Mouse (Mus musculus) mouse trophoblast stem cell (cell line): ENCODE data around the gene Usp20.

Experiments used
- in situ Hi-C, 2 experiments: fragments of 300-500 bp; cut with MseI, MboI; formaldehyde crosslinking; loops; 2 replicates in 1 of 2; 3 replicates in 1 of 2; pipeline ENCODE4 v1.15.1; 2025

Gene Usp20

DNA sequence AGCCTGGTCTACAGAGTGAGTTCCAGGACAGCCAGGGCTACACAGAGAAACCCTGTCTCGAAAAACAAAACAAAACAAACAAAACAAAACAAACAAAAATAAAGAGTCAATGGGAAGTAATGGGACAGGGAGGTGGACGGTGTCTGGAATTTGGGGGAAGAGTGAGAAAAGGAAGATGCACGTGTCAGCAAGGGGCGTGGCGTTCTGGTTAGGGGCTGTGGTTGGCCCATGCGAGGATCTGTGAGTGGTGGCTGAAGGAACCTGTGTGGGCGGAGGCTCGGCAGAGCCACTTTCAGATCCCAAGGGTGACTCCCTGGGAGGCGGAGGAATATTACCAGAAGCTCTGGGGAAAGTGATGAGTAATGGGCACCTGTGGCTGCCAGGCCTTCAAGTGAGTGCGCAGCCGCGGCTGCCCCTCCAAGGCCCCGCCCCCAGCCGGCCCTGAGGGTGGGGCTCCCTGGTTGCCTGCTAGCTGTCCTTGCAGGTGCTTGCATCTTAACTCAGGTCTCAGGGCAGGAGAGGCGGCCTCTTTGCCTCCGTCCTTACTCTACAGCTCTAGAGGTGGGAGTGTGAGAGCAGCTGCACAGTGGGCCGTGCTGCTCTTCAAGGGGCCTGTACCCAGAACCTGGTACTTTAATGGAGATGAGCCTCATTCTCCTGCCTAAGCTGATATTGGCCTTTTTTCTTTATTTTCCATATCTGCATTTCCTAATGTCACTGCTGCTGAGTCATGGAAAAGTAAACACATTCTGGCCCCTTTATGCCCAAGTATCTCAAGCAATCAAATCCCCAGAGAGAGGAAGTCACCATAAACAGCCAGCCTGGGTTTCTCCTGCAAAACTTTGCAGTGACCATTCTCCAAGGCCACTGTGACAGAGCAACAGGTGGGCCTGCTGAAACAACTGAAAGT is 3.3 kb downstream of the Usp20 start:
- in situ Hi-C loops: no loop called here

DNA sequence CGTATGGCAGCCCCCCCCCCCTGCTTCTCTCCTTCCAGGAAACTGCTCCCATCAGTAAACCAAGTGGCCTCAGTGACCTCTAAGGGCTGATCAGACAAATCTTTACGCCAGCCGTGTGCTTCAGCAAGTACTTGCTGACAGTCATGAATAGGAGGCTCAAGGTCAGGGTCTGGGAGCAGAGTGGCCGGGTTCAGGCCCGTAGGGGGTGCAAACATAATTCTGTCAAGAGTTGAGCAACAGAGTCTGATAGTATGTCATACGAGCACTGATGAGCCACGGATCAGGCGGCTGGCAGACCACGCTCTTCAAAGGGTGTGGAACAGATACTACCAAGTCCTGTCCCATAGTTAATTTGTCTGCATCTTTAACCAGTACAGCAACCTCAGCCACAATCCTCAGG is 8.1 kb downstream of the Usp20 start:
- in situ Hi-C loops: no loop called here

DNA sequence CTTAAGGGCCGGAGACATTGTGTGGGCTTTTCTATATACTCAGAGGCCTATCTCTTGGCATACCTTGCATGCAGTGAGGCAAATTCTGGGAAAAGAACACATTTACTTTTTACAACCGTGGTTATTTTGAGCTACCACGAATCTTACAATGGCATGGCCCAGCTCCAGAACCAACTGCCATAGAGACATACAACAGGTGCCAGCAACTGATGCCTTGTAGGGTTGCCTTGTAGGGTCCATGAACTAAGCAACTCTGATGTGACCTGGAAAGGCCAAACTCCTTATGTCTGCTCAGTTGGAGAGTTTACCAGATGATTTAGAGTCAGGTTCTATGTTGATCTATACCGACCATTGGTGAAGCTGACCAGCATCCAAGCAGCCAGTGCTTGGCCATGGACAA is 12.8 kb downstream of the Usp20 start:
- in situ Hi-C loops: no loop called here

DNA sequence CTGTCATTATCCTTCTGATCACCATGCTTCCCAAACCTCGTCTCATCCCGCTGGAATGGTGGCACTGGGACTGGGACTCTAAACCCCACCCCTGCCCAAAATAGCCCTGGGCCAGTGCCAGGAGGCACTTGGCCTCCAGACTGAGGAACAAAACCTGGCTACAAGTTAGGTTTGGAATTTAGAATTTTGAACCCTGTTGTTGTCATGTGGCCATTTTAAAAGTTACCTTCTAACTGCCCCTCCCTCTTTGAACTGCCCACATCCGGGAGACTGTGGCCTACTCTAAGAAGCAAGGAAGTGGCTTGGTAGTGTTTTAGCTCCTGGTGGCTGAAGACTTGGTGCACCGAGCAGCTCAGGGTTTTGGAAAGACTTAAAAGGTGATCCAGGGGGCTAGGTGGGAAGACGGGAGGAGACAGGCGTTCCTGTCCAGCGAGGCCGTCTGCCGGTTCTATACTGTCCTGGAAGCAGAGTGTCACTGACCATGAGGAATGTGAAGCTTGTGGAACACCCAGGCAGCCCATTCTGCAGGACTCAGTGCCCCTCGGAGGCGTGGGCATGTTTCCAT is 13.4 kb downstream of the Usp20 start:
- in situ Hi-C loops: no loop called here

DNA sequence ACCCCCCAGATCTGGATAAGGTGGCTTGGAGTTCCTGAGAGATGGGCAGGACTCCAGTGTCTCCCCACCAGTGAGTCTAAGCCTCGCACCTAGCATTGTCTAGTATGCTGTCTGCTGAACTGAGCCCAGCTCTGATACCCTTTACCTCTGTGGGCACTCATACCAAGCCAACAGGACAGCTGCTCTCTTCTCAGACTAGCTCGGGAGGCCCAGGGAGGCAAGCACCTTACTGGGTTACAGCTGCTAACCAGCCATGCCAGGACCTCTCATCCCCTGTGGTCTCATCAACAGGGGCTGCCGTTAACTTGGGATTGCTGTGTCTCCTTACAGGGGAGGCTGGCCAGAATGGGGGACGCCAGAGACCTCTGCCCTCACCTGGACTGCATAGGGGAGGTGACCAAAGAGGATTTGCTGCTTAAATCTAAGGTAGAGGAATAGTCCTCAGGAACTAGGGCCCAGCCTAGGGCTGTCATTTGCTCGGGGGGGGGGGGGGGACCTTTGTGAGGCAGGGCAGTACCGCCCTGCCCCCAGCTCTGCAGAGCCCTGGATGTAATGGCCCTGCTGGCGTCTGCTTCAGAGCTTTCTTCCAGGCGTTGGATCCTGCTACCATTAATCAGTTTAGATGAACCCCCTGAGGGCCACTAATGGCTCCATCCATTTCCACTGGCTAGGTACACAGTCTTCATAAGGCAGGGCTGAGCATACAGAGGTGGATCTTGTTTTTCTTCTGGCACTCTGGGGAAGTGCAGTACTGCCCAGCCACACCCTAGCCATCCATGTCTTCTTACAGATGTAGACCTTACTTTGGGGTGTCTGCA is 16.6 kb downstream of the Usp20 start:
- in situ Hi-C loops: no loop called here

DNA sequence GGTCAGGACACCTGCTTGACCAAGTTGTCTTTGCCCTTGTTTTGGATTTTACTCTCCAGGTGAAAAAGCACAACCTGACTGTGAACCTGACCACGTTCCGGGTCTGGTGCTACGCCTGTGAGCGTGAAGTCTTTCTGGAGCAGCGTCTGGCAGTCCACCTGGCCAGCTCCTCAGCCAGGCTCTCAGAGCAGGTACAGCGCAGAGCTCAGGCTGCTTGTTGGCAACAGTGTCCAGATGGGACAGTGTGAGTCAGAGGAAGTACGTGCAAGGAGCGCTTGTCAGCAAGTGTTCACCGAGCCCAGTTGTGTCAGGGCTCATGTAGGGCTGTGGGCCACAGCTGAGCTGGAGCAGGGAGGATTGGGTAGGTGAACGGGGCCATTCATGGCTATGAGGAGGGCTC is 20.8 kb downstream of the Usp20 start:
- in situ Hi-C loops: no loop called here

DNA sequence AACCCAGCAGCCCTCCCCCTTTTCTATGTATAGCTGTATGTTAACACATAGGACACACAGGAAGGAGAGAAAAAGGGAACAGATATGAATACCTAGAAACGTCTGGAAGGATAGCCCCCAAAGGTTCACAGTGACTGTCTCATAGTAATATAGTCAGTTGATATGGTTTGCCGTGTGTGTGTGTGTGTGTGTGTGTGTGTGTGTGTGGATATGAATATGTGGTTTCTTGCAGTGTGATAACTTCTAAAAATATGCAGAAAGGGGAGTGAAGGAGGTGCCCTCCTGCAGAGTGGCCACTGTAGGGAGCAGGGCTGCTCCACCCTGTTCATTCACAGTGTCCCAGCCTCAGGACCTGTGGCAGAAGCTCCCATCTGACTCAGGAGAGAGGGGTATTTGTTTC is 23.4 kb downstream of the Usp20 start:
- in situ Hi-C loops: no loop called here

DNA sequence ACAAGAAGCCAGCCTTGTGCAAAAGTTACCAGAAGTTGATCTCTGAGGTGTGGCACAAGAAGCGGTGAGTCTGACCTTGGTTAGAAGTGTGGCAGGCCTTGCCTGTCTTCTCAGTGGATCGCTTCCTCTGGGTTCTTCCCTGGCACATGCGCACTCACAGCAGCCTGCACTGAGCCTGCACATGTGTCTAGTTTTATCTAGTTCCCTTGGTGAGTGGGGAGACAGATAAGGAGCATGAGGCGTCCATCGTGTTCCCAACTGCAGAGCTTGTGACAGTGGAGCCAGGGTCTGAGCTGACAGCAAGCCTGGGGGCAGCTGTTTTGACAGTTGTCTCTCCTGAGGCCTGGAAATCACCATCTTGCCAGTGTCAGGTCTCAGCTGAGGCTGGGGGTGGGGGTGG is 24.4 kb downstream of the Usp20 start:
- in situ Hi-C loops: no loop called here

DNA sequence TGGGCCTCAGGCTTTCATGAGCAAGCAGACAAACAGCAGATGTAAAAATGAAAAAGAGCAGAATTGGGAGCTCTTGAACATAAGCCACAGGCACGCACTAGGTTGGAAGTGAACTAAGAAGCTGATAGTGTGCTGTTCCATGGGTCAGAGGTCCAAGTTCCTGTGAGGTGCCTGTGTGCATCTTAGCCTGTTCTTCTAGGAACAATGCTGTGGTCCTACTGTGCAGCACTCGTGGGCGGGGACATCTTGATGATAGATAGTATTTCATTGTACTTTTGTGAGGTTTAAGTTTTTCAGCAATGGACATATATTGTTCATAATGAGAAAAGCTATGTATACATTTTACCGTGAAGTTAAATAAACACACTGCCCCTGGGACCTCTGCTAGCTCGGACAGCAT is 25.1 kb downstream of the Usp20 start:
- in situ Hi-C loops: no loop called here

DNA sequence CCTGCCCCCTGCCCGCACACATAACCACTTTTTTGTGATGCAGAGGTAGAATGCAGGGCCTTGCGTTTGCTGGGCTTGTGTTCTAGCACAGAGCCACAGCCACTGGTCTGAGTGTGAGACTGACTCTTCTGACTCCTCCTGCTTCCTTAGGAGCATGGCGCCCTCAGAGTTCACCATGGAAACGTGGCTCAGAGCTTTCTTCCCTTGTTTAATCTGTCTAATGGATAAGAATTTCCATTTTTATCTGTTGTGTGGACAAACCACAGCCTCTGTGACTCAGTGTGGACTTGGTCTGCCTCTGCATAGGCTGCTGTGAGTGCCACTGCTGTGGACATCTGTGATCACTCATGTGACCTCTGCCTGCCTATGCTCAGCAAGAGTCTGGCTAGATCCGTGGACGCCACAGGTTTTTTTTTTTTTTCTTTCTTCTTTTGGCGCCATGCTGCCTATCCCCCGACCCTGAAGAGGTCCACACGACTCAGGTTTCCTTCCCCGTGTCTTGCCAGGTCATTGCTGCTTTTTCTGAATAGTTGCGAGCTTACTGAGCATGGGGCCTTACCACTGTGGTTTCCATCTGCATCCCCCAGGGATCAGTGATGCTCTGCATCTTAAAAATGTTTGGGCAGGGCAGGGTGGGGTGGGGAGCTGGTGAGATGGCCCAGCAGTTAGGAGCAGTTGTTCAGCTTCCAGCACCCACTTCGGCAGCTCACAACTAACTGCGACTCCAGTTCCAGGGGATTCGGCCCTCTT is 31.5 kb downstream of the Usp20 start:
- in situ Hi-C loops: no loop called here

DNA sequence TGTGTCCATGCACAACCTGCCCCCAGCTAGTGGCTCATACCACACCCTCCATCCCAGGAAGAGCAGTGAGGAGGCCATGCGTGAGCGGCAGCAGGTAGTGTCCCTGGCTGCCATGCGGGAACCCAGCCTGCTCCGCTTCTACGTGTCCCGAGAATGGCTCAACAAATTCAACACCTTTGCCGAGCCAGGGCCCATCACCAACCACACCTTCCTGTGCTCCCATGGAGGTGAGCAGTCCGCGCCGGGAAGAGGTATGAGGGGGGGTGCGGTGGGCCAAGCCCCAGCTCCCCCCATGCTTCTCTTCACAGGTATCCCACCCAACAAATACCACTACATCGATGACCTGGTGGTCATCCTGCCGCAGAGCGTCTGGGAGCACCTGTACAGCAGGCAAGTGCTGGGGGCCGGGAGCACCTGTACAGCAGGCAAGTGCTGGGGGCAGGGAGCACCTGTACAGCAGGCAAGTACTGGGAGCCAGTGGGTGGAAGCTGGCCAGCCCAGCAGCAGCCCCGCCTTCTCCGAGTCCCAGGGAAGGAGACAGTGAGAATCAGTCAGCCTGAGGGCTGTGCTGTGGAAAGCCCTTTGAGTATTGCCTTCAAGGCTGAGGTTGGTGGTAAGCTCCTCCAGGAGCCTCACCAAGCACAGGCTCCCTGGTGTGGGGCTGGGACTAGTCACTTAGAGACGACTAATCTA is 35.7 kb downstream of the Usp20 start:
- in situ Hi-C loops: no loop called here

DNA sequence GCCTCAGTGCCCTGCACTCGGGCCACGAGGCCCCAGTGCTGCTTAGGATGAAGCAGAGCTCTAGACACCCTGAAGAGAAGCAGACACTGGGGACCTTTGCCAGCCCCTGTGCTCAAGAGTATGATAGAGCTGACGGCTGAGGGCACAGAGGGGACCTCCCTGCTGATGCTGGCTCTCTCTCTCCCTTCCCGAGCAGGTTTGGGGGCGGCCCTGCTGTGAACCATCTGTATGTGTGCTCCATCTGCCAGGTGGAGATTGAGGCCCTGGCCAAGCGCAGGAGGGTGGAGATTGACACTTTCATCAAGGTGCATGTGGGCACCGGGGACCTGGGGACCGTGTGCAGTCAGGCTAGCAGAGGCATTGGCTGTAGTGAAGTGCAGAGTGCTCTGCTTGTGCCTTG is 36.4 kb downstream of the Usp20 start:
- in situ Hi-C loops: no loop called here

DNA sequence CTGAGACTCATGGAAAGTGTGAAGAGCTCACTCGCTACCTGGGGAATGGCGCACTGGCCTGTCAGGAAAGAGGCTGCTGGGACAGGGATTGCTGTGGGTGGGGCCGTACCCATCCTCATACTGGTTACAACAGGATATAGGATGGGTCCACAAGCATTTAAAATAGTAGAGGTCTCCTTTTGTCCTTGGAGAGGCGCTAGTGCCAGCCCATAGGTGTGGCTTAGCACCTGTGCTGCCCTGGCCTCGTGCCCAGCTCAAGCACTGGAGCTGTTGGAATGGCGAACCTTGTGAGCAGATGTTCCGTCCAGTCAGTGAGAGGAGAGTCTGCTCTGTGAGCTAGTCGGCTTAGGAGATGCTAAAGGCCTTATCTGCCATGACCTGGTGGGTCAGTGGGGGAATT is 36.9 kb downstream of the Usp20 start:
- in situ Hi-C loops: no loop called here

DNA sequence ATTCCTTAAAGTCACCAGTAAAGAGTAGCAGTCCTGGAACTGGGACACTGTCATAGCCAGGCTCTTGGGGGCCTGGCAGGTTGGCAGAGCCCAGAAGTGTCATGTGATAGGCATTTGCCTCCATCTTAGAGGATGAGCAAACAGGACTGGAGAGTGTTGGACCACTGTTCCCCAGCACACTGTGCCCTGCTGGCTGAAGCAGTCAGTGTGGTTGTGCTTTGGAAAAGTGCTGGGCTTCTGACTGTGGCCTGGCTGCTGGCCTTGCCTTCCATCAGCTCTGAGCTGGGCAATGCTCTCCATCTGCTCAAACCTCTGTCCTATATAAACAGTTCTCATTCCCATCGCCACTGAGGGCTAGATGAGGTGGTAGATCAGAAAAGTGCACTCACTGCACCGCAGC is 38.1 kb downstream of the Usp20 start:
- in situ Hi-C loops: no loop called here

DNA sequence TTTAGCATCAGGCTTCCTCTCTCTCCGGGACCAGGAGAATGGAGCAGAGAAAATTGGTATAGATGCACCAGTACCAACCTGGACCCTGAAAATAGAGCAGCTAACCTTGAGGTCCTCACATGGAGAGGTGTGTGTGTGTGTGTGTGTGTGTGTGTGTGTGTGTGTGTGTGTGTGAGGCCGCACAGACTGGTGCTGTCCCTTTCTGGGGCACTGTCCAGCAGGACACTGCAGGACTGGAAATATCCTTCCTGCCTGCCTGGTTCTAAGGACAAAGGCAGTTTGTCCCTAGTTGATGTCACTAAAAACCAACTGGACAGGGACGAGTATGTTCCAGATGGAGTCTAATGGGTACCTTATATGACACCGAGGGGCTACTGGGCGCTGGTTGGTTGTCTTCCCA is 41.9 kb downstream of the Usp20 start:
- in situ Hi-C loops: no loop called here

DNA sequence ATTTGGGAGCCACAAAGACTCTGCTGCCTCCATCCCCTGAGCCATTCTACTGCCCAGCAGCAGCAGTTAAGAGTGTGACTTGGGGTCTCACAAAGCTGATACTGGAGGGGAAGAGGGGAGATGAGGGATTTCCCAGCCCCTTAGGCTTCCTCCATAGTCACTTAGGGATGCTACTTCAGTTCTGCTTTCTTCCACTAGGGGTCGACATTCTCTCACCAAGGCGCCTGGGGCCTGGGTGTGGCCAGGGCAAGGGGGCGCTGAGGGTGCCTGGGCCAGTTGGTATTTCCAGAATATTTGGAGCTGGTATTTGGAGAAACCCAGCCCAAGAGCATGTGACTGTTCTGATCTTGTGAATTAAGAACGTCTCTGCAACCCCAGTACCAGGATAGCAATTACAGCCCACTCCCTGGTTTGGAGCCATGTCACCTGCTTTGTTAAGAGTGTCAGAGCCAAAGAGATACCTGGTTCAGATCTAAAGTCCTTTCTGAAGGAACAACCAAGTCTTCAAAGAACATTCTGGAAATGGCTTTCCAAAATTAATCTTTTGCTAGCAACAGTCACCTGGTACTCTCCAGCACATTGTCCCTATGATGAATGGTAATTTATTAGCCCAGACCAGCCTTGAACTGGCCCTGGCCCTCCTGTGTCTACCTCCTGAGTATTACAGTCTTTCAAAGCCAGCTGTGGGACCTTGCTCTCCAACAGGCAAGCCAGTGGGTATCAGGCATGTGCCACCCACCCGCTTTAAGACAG is 42.7 kb downstream of the Usp20 start:
- in situ Hi-C loops: no loop called here

DNA sequence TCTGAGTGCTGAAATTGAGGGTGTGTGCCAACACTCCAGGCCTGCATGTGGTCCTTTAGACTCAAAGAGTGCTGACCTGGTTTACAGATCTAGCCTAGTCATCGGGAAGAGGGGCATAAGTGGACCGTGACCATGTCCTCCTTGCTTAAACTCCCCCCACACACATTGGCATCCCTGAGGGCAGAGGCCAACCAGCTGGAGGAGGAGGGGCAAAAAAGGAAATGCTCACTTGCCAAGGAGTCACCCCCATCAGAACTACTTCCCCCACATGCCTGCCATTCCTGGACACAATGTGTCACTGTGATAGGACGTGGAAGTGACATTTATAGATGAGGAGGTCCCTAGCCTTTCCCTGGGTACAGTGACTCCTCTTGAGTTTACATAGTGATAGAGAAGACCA is 43.4 kb downstream of the Usp20 start:
- in situ Hi-C loops: no loop called here

DNA sequence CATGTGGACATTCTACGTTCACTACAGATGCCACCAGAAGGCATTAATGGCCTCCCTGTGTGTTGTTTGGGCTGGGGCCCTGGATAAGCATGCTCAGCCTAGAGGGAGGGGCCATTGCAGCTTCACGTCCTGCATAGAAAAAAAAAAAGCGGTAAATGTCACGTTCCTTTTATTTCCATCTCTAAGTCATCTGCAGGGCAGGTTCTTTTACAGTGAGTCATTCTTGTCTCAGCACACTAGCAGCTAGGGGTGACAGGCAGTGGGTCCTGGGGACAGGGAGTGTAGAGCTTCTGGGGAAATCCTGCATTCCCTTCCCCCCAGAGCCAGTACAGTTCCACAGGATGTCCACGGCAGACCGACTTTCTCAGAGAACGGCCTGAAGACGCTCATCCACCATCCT is 44.6 kb downstream of the Usp20 start:
- in situ Hi-C loops: no loop called here

DNA sequence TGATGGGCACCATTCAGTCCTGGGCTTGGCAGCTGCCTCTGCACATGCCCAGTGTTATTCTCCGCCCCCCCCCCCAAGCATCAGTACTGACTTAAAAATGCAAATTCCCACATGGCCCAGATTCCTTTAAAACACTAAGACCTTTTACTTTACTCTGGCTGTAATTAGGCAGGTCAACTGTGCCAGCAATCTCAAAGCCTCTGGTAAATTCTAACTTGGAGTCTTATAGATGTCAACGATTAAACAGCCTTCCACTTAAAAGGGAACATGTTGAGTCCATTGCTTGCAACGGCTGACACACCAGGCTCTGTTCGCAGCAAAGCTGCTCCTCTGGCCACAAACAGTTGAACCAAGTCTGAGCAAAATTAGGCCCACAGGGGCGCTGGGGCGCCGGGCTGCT is 49.9 kb downstream of the Usp20 start:
- in situ Hi-C loops: no loop called here

DNA sequence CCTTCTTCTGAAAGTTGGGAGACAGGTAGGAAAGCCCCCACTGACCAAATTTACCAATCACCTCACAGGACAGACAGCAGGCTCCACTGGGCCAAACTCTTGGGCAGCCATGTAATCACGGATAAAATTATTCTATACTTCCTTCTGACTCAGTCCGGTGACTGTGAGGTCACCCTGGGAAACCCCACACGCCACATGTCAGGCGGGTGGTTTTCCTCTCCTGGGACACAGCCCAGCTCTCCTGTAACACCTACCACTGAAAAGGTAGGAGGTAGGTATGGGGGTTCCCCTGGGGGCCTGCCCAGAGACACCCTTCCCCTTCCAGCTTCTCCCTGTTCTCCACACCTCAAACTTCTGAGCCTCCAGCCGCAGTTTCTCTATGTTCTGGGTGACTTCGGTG is 54.7 kb downstream of the Usp20 start:
- in situ Hi-C loops: no loop called here

DNA sequence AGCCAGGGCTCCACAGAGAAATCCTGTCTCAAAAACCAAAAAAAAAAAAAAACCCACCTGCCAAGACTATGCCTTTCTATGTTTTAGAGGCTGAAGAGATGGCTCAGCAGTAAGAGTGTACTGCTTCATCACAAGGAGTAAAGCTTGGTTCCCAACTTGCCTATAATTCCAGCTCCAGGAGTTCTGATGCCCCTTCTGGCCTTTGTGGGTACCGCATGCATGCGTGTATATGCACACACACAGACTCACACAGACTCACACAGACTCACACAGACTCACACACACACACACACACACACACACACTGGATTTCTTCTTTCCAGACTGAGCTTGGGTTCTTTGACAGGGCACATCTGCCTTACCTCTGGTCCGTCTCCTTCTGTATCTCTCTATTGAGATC is 58.0 kb downstream of the Usp20 start:
- in situ Hi-C loops: no loop called here
